Mouse (Mus musculus) intestine, postnatal 0 days (tissue): ENCODE measurements at regions not wholly inside any gene's neighbourhood (a gene's known extent, or its start where the extent isn't known, plus 50 kb on each side); places are given as distances from the start of the nearest gene placed in this dataset.

Experiments
- ATAC-seq: fragments of 200-750 bp; cut with Nextera tagmentation; 2 replicates; pipeline ENCODE4 v1.8.0; 2017; ENCODE audit warnings: mild to moderate bottlenecking, moderate TSS enrichment, moderate library complexity
- H3K27ac ChIP-seq: fragments of 300-500 bp; sonication (generic); 2 replicates; pipeline ENCODE4 v1.5.1; 2014; ENCODE audit warnings: mild to moderate bottlenecking, low read depth, low read length, moderate library complexity
- H3K27me3 ChIP-seq: fragments of 300-500 bp; sonication (generic); replicated peaks from 2 replicates; pipeline ENCODE4 v1.6.1; 2014; ENCODE audit warnings: low read length, mixed read lengths; ENCODE audit not compliant: control insufficient read depth, insufficient read depth
- H3K36me3 ChIP-seq: fragments of 300-500 bp; sonication (generic); 2 replicates; pipeline ENCODE4 v1.6.1; 2014; ENCODE audit warnings: mild to moderate bottlenecking, moderate library complexity; ENCODE audit not compliant: control insufficient read depth, insufficient read depth
- H3K4me1 ChIP-seq: fragments of 300-500 bp; sonication (generic); replicated peaks from 2 replicates; pipeline ENCODE4 v1.6.1; 2014; ENCODE audit warnings: antibody characterized with exemption, low read length, mixed read lengths; ENCODE audit not compliant: control insufficient read depth, insufficient read depth
- H3K4me2 ChIP-seq: fragments of 300-500 bp; sonication (generic); replicated peaks from 2 replicates; pipeline ENCODE4 v1.6.1; 2014; ENCODE audit warnings: low read depth, mild to moderate bottlenecking, moderate library complexity
- H3K4me3 ChIP-seq: fragments of 300-500 bp; sonication (generic); 2 replicates; pipeline ENCODE4 v1.5.1; 2014; ENCODE audit warnings: low read depth, low read length
- H3K9ac ChIP-seq: fragments of 300-500 bp; sonication (generic); 2 replicates; pipeline ENCODE4 v1.6.1; 2014; ENCODE audit warnings: mild to moderate bottlenecking, low read depth, low read length
- H3K9me3 ChIP-seq: fragments of 300-500 bp; sonication (generic); 2 replicates; pipeline ENCODE4 v1.6.1; 2016; ENCODE audit warnings: mixed run types; ENCODE audit not compliant: control insufficient read depth
- CTCF ChIP-seq: sonication (generic); IDR thresholded peaks from 2 replicates; pipeline ENCODE4 v1.5.1; 2016; ENCODE audit warnings: low read depth, mild to moderate bottlenecking, control low read depth, antibody characterized with exemption, moderate library complexity
- WGBS: fragments of 180-500 bp; shearing (Covaris S2); extraction: QIAGEN DNeasy Blood & Tissue Kit; methylation state at CpG from one replicate; pipeline ENCODE4 v1.1.7; 2014; 5-methylcytosine and 5-hydroxymethylcytosine counted together

GRCm38 (mm10) chr13:14898495-14898894 is 268.5 kb downstream of the AW209491 start:
- Histone ChIP-seq H3K27me3 (no peaks in the 10 kb centered on the region), H3K9me3 (no peaks in the 10 kb centered on the region), H3K4me1 (no peaks in the 10 kb centered on the region), H3K4me2 (no peak overlapping the region), H3K9ac (no peak overlapping the region), H3K27ac (no peak overlapping the region), H3K4me3 (no peak overlapping the region), H3K36me3 (no peaks in the 10 kb centered on the region)
- no peak for ATAC-seq
- TF ChIP-seq CTCF = no peak
- 86% methylated on average over 1 of the region's 1 CpGs for WGBS

GRCm38 (mm10) chr13:14930137-14930785 is 300.3 kb downstream of the AW209491 start:
- WGBS = 85% methylated on average over 3 of the region's 3 CpGs
- Histone ChIP-seq H3K4me1 (no peaks in the 10 kb centered on the region), H3K9me3 (no peaks in the 10 kb centered on the region), H3K4me3 (no peak overlapping the region), H3K27me3 (no peaks in the 10 kb centered on the region), H3K36me3 (no peaks in the 10 kb centered on the region), H3K4me2 (no peak overlapping the region), H3K9ac (no peak overlapping the region), H3K27ac (no peak overlapping the region)
- no peak for TF ChIP-seq CTCF
- no peak for ATAC-seq

GRCm38 (mm10) chr13:14966187-14966726 is 336.3 kb downstream of the AW209491 start:
- 45% methylated on average over 1 of the region's 1 CpGs for WGBS
- Histone ChIP-seq H3K9ac (no peak overlapping the region), H3K9me3 (no peaks in the 10 kb centered on the region), H3K4me2 (no peak overlapping the region), H3K27ac (no peak overlapping the region), H3K4me3 (no peak overlapping the region), H3K27me3 (no peaks in the 10 kb centered on the region), H3K4me1 (no peaks in the 10 kb centered on the region), H3K36me3 (no peaks in the 10 kb centered on the region)
- no peak for TF ChIP-seq CTCF
- ATAC-seq = no peak

DNA sequence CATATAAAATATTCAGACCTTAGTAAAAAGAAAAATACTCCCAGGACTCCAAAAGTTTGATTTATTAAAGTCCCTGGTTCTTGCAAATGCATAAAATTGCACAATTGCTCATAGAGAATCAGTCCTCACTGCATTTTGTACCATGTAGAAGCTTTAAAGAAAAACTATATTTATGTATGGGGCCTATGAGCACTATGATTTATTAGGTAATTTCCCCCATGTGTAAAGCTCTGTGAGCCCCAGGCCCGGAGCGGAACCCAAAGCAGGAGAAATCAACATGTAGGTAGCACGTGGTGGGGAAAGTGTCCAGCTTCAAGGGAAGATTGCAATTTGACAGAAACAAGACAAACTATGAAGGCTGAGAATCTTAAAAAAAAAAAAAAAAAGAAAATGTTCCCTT is 372.7 kb downstream of the AW209491 start:
- Histone ChIP-seq H3K4me2 (no peak overlapping the region), H3K27ac (no peak overlapping the region), H3K36me3 (no peaks in the 10 kb centered on the region), H3K4me1 (no peaks in the 10 kb centered on the region), H3K9me3 (no peaks in the 10 kb centered on the region), H3K27me3 (no peaks in the 10 kb centered on the region), H3K4me3 (no peak overlapping the region), H3K9ac (no peak overlapping the region)
- 77% methylated on average over 3 of the region's 3 CpGs for WGBS
- no peak for TF ChIP-seq CTCF
- ATAC-seq = no peak

DNA sequence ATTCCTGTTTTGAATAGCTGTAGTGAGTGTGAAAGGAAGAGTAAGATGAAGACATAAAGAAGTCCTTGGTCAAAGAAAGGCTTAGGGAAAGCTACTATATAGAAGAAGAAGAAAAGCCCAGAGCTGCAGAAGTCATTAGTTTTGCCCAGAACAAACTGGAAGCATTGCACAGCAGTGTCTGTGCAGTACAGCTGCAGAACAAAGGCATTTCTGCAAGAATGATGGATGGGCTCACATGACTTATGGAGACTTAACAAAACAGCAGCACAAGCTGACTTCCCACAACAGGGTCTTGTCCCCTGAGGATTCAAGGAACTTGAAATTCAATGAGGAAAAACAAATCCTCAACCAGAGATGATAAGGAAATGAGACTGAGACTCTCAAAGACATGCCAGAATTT is 381.7 kb downstream of the AW209491 start:
- TF ChIP-seq CTCF = no peak
- Histone ChIP-seq H3K27me3 (no peaks in the 10 kb centered on the region), H3K27ac (no peak overlapping the region), H3K36me3 (no peaks in the 10 kb centered on the region), H3K9me3 (no peaks in the 10 kb centered on the region), H3K4me2 (no peak overlapping the region), H3K4me1 (no peaks in the 10 kb centered on the region), H3K9ac (no peak overlapping the region), H3K4me3 (no peak overlapping the region)
- ATAC-seq = no peak

DNA sequence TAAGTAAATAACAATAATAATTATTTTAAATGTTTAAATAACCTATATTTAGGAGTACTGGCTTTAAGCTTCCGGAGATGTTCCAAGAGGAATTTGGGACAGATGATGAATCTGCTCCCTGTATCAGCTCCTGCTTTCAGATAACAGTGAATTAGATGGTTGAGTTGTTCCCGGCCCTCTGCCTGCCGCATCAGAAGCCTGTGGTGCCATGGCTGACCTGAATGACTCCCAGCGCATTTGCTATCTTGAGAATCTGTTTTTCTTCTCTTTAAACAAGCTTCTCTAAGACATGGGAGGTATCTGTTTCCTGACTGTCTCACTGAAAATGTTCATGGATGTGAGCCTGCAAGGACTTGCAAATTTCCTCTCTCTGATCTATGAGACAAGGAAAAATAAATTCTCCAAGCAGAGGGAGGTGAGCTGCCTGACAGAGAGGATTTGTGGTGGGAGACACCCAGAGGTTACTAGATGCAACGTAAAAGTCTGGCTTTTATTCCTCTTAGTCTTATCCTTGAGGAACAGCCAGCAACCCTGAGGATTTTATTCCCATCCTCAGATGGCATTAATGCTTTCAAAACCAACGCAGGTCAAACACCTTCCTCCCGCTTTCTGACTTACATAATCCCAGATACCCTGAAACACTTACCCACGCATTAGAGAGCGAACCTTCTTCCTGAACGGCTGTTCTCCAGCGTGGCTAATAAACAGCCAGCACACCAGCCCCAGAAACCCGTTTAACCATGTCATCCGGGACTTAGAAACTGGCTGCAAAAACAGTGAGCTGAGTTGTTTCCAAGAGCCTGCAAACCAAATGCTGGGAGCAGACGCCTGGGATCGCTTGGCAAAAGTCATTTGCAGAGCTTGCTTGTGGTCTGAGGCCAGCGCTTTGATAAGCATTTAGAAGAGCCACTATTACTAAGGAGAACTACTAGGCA is 389.1 kb downstream of the AW209491 start:
- no peak for TF ChIP-seq CTCF
- H3K4me2 ChIP-seq = no peak overlapping the region
- no peaks in the 10 kb centered on the region for H3K27me3 ChIP-seq
- ATAC-seq = no peak
- H3K9me3 ChIP-seq = no peaks in the 10 kb centered on the region
- no peak overlapping the region for H3K27ac ChIP-seq
- H3K4me1 ChIP-seq = no peaks in the 10 kb centered on the region
- no peak overlapping the region for H3K9ac ChIP-seq
- no peak overlapping the region for H3K4me3 ChIP-seq
- 43% methylated on average over 16 of the region's 16 CpGs for WGBS
- no peaks in the 10 kb centered on the region for H3K36me3 ChIP-seq
